Mouse (Mus musculus): ENCODE measurements around the gene Ddb1.
A peak's percentile ranks its signal among the peaks of the same experiment; 100 is the strongest.

- peak; percentile 61 for TF ChIP-seq CTCF (IDR thresholded peaks at IDR 0.05; ENCODE audit: low read depth, low read length)
- peak; percentile 87 for TF ChIP-seq POLR2A (IDR thresholded peaks at IDR 0.05; ENCODE audit: extremely low read depth, insufficient read depth, low read length)
Observed at GRCm38 (mm10) chr19:10576690-10577561, 28.2 kb upstream of the Ddb1 start, which contains the start of the genes Cyb561a3 and Tmem138.
